Mouse (Mus musculus) bone marrow, adult 2 months (tissue): ENCODE data around the gene Epha4.

Experiments
- CTCF ChIP-seq: fragments of 200-500 bp; IDR thresholded peaks from 2 replicates; pipeline ENCODE4 v1.5.1; 2011; ENCODE audit warnings: low read length, control low read depth; ENCODE audit not compliant: control insufficient read depth, insufficient read depth
- POLR2A ChIP-seq: fragments of 200-500 bp; IDR thresholded peaks from 2 replicates; pipeline ENCODE4 v1.6.1; 2011; ENCODE audit warnings: low read depth, mild to moderate bottlenecking, control low read depth, low read length, borderline replicate concordance; ENCODE audit not compliant: control insufficient read depth

DNA sequence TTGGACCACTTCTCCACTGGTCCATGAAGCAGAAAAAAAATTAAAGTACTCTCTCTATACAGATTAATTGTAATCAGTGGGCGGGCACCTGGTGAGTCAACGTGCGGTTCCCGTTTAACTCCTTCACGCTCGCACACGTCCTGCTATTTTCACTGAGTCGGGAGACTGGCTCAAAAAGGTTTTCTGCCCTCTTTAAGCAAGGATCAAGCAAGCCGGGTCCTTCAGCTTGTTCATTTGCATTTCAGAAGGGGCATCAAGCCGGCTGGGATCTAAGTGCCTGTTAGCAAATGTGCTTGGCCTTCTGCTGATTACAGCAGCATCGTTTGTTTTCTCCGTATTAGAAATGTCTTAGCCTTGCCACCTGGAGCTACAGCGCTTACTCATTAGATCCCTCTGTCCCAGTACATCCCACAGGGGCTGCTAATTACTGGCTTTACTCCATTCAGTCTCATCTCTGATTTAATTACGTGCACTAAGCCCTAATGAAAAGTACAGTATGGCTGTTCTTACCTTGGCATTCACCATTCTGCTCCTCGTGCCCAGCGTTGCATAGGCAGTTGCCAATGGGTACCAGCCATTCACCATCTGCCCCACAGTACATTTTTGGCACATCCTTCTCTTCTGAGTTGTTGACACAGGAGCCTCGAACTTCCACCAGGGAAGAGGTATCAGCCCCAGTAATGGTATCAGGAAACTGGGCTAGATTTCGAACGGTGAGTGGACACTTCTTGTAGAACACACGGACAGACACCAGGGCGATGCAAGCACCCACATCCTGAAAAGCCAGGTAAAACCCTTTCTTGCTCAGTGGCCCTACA, 8.6 kb downstream of the Epha4 start:
- TF ChIP-seq CTCF = no peak
- TF ChIP-seq POLR2A = no peak
